Mouse (Mus musculus): ENCODE measurements around the gene Spag16.
"Not testable (repeated sequence)": the region's sequence is repeated elsewhere in the genome, so short reads cannot be mapped to it uniquely, and the experiment has no call there.

DNA sequence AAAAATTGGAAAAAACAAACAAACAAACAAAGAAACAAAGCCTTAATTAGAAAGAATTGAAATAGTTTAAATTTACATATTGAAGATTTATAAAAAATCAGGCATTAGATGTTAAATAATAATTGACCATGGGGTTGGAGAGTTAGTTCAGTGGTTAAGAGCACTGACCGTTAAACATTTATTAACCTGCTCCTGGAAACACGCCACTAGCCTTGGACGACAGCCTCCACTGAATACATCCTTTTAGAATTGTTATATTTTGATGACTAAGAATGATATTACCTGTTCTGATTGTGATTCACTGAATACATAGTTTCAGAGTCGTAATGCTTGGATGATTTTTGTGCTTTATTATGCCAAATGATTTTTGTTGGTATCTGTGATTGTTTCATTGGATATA, 6.7 kb downstream of the Spag16 start:
- not testable (repeated sequence) for TF ChIP-seq POLR2A (IDR thresholded peaks at IDR 0.05; ENCODE audit: control insufficient read depth, low read depth, low read length); CTCF (IDR thresholded peaks at IDR 0.05; ENCODE audit: control insufficient read depth, insufficient read depth, insufficient replicate concordance, low read depth, low read length)
